Mouse (Mus musculus) limb, embryonic 13.5 days (tissue): ENCODE data around the gene Mitd1. TPM values are rescaled to one million over a fixed set of nuclear protein-coding genes. Genes with fewer than 3 reads are reported as not detected.

Experiments used
- ATAC-seq: fragments of 200-750 bp; cut with Nextera tagmentation; 2 replicates; pipeline ENCODE4 v1.8.0; 2017; ENCODE audit warnings: low read depth, moderate number of reproducible peaks, moderate TSS enrichment; ENCODE audit not compliant: low FRiP score
- H3K27ac ChIP-seq: fragments of 300-500 bp; sonication (generic); 2 replicates; pipeline ENCODE4 v1.5.1; 2015; ENCODE audit warnings: inconsistent platforms, mild to moderate bottlenecking, moderate library complexity
- H3K27me3 ChIP-seq: fragments of 300-500 bp; sonication (generic); 2 replicates; pipeline ENCODE4 v1.6.1; 2015; ENCODE audit warnings: mild to moderate bottlenecking, inconsistent platforms
- H3K36me3 ChIP-seq: fragments of 300-500 bp; sonication (generic); 2 replicates; pipeline ENCODE4 v1.6.1; 2015; ENCODE audit warnings: inconsistent platforms, mild to moderate bottlenecking, moderate library complexity
- H3K4me1 ChIP-seq: fragments of 300-500 bp; sonication (generic); 2 replicates; pipeline ENCODE4 v1.6.1; 2015; ENCODE audit warnings: inconsistent platforms
- H3K4me2 ChIP-seq: fragments of 300-500 bp; sonication (generic); replicated peaks from 2 replicates; pipeline ENCODE4 v1.6.1; 2015; ENCODE audit warnings: inconsistent platforms, mild to moderate bottlenecking, moderate library complexity
- H3K4me3 ChIP-seq: fragments of 300-500 bp; sonication (generic); 2 replicates; pipeline ENCODE4 v1.5.1; 2015; ENCODE audit warnings: moderate library complexity, mild to moderate bottlenecking, inconsistent platforms
- H3K9ac ChIP-seq: fragments of 300-500 bp; sonication (generic); 2 replicates; pipeline ENCODE4 v1.6.1; 2015; ENCODE audit warnings: mild to moderate bottlenecking, inconsistent platforms
- H3K9me3 ChIP-seq: fragments of 300-500 bp; sonication (generic); 2 replicates; pipeline ENCODE4 v1.6.1; 2016; ENCODE audit warnings: inconsistent platforms
- WGBS: fragments of 180-500 bp; shearing (Covaris S2); methylation state at CpG from one replicate; pipeline ENCODE4 v1.1.7; 2015; 5-methylcytosine and 5-hydroxymethylcytosine counted together
- polyA plus RNA-seq: library from polyadenylated mRNA; unstranded; fragments of >200 nt; fragmentation: Nextera tagmentation; extraction: Ambion mirVana; gene quantifications from 2 replicates; pipeline ENCODE4 v1.2.1, GENCODE M21; 2015

The Mitd1 gene
- polyA plus RNA-seq, 1 experiment from 2014 or later = 27.2 TPM

- Histone ChIP-seq H3K4me1 (peaks cover 8% of the 10 kb centered on the region), H3K4me2 (peak within 1 kb of the TSS; percentile 78), H3K9ac (peak within 1 kb of the TSS; percentile 69), H3K9me3 (no peaks in the 10 kb centered on the region; the same call in 1 of the 2 replicates), H3K36me3 (no peaks in the 10 kb centered on the region), H3K4me3 (peak within 1 kb of the TSS; percentile 68), H3K27ac (peak within 1 kb of the TSS; percentile 70), H3K27me3 (peaks cover 7% of the 10 kb centered on the region; the same call in 1 of the 2 replicates)
- WGBS = 84% methylated on average over 6 of the region's 6 CpGs
- no peak for ATAC-seq
These were observed 23.9 kb downstream of the Mitd1 start, which contains the start of gene Tsga10 for GRCm38 (mm10) chr1:37866286-37866685. Gene Tsga10, minus strand, starts transcription at chr1:37866429.

DNA sequence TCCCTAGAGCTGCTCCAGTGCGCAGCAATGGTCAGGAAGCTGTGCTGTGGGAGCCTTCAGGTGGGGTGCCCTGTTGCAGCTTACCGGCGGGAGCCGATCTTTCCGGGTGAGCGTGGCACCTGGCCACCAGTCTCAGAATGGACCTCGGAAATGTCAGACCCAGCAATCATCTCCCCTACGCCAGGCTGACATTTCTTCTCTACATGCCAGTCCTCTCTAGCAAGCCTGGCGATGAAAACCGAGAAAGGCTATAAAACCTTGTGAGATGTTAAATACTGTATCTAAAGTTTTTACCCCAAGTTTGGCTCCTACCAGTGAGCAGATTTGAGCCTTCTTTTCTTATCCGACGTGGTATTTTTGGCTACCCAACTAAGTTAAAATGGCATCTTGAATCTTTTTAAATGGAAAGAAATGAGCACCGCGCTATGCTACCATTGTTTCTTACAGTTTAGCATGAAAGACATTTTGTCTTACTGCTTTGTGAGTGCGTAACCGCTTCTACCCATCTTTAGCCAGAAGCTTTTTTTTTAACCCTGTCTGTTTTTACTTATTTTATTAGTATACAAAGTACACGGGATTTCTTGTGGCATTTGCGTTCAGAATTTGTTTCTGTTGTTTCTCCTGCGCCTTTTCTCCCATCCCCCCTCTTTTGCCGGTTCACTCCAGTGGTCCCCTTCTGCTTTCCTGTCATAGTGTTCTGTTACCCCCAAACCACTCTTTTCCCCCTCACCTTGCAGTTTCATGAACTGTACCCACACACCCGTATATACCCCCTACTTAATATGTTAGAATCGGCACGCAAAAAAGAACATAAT is 24.6 kb downstream of the Mitd1 start:
- 10% methylated on average over 23 of the region's 23 CpGs for WGBS
- ATAC-seq = no peak
- H3K27ac ChIP-seq = peak overlapping the region; percentile 70
- peaks cover 8% of the 10 kb centered on the region for H3K4me1 ChIP-seq
- no peaks in the 10 kb centered on the region; the same call in 1 of the 2 replicates for H3K9me3 ChIP-seq
- H3K4me2 ChIP-seq = peak overlapping the region; percentile 78
- peak overlapping the region; percentile 69 for H3K9ac ChIP-seq
- peaks cover 7% of the 10 kb centered on the region; the same call in 1 of the 2 replicates for H3K27me3 ChIP-seq
- H3K4me3 ChIP-seq = peak overlapping the region; percentile 68
- H3K36me3 ChIP-seq = no peaks in the 10 kb centered on the region

DNA sequence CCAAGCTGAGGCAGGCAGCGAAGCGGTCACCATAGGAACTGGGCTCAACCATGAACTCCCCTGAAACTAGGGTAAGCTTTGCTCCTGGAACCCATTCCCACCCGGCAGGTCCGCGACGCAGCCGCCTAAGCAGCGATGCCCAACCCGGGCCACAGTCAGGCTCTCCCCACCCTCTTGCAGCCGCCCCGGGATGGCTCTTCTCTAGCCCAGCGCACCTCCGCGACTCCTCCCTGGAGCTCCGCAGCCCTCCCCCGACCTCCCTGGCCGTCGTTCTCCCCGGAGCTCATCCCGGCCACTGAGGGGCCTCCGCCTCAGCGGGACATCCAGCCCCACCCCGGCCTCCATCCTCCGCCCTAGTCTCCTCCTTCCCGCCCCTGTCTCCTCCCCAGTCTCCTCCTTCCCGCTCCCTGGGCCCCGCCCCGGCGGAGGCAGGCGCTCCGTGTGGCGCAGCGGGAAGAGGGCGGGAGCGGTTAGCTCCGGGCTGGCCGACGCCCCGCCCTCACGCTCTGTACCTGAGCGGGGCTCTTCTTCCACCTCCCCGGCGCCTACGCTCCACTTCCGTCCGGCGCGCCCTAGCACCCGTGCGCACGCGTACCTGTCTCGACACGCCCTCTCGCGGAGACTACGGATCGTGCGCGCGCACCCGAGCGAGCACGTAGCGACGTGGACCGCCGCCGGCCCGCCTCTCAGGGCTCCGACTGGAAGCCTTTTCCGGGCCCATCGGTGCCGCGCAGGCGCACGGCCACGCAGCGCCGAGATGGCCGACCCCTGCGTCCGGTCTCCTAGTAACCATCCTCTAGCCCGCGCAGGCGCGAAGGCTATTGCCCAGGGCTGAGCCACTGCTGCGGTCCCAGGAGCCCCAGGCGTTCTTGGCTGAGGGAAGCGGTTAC is 25.5 kb downstream of the Mitd1 start:
- peak; percentile 98 for ATAC-seq
- H3K27me3 ChIP-seq = peaks cover 7% of the 10 kb centered on the region; the same call in 1 of the 2 replicates
- peaks cover 8% of the 10 kb centered on the region for H3K4me1 ChIP-seq
- H3K9ac ChIP-seq = peak overlapping the region; percentile 74
- no peaks in the 10 kb centered on the region; the same call in 1 of the 2 replicates for H3K9me3 ChIP-seq
- H3K36me3 ChIP-seq = no peaks in the 10 kb centered on the region
- H3K4me3 ChIP-seq = peak overlapping the region; percentile 68
- H3K4me2 ChIP-seq = peak overlapping the region; percentile 78
- peak overlapping the region; percentile 70 for H3K27ac ChIP-seq
- under 1% methylated on average over 87 of the region's 90 CpGs for WGBS

DNA sequence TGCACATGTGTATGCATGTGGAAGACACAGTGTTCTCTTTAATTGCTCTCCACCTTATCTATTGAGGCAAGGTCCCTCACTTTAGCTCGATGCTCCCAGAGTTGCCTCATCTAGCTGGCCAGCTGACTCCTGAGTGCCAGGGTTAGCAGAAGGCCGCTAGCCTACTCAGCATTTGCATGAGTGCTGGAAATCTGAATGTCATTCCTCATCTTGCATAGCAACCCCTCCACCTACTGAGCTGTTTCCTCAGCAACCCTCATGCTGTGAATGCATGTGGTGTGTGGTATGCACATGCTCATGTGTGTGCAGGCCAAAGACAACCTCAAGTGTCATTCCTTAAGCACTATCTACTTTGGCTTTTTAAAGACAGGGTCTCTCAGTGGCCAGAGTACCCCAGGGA is 39.5 kb downstream of the Mitd1 start:
- 64% methylated on average over 2 of the region's 2 CpGs for WGBS
- no peak overlapping the region for H3K4me2 ChIP-seq
- ATAC-seq = no peak
- no peaks in the 10 kb centered on the region for H3K36me3 ChIP-seq
- no peak overlapping the region for H3K27ac ChIP-seq
- H3K4me3 ChIP-seq = no peak overlapping the region
- no peaks in the 10 kb centered on the region; the same call in 1 of the 2 replicates for H3K4me1 ChIP-seq
- H3K27me3 ChIP-seq = no peaks in the 10 kb centered on the region
- H3K9me3 ChIP-seq = no peaks in the 10 kb centered on the region
- no peak overlapping the region for H3K9ac ChIP-seq

GRCm38 (mm10) chr1:37846878-37847277 is 43.3 kb downstream of the Mitd1 start:
- Histone ChIP-seq H3K36me3 (no peaks in the 10 kb centered on the region), H3K4me1 (no peaks in the 10 kb centered on the region; the same call in 1 of the 2 replicates), H3K9ac (no peak overlapping the region), H3K4me3 (no peak overlapping the region), H3K9me3 (no peaks in the 10 kb centered on the region), H3K27ac (no peak overlapping the region), H3K4me2 (no peak overlapping the region), H3K27me3 (no peaks in the 10 kb centered on the region)
- 80% methylated on average over 8 of the region's 8 CpGs for whole genome bisulfite sequencing
- ATAC-seq = no peak

DNA sequence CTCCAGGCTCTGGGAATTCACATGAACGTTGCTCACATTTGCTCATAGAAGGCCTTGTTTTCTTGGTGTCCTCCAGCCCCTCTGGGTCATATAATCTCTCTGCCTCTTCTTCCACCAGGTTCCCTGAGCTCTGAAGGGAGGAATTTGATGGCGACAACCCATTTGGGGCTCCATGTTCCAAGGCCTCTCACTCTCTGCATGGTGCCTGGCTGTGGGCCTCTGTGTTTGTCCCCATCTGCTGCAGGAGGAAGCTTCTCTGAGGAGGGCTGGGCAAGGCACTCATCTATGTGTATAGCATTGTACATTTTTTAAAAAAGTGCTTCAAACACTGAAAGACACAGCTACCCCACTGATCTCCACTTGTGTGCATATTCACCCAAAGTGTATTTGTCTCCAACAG is 58.5 kb downstream of the Mitd1 start:
- H3K4me1 ChIP-seq = no peaks in the 10 kb centered on the region
- no peak for ATAC-seq

More for the DNA sequence above, 58.5 kb downstream of the Mitd1 start:
- Histone ChIP-seq H3K36me3 (peaks cover 4% of the 10 kb centered on the region; the same call in 1 of the 2 replicates), H3K27me3 (no peaks in the 10 kb centered on the region), H3K27ac (no peak overlapping the region), H3K4me2 (no peak overlapping the region), H3K4me3 (no peak overlapping the region), H3K9ac (no peak overlapping the region), H3K9me3 (no peaks in the 10 kb centered on the region)
- 50% methylated on average over 2 of the region's 2 CpGs for WGBS

Other genes starting within 250 kb of the Mitd1 start
- 2.7 and 2.8 TPM in 2 replicates for gene 2010300C02Rik, start 170.3 kb downstream of the Mitd1 start, polyA plus RNA-seq
- gene Tsga10, start 24.0 kb downstream of the Mitd1 start, polyA plus RNA-seq = 5.8 and 7.5 TPM in 2 replicates
- gene Lipt1, start 18.7 kb downstream of the Mitd1 start, polyA plus RNA-seq = 8.5 and 9.2 TPM in 2 replicates
- gene Mrpl30, start 66 bp upstream of the Mitd1 start, polyA plus RNA-seq = 245 and 275 TPM in 2 replicates
- not detected in 2 replicates for gene Lyg2, start 26.1 kb upstream of the Mitd1 start, polyA plus RNA-seq
- gene Lyg1, start 67.3 kb upstream of the Mitd1 start, polyA plus RNA-seq = not detected in 2 replicates
- 139 and 153 TPM in 2 replicates for gene Txndc9, start 107.5 kb upstream of the Mitd1 start, polyA plus RNA-seq
- gene Eif5b, start 107.6 kb upstream of the Mitd1 start, polyA plus RNA-seq = 33.8 TPM in 2 replicates
- 33.4 and 36.1 TPM in 2 replicates for gene Rev1, start 239.4 kb upstream of the Mitd1 start, polyA plus RNA-seq